Mouse (Mus musculus) stomach, postnatal 0 days (tissue): ENCODE measurements around the gene Igfbp2. TPM values are rescaled to one million over a fixed set of nuclear protein-coding genes. Genes with fewer than 3 reads are reported as not detected.

Source experiments
- ATAC-seq: fragments of 200-750 bp; cut with Nextera tagmentation; 2 replicates; pipeline ENCODE4 v1.8.0; 2017; ENCODE audit not compliant: low FRiP score, low TSS enrichment
- DNase-seq: peaks from one replicate; pipeline ENCODE4 v3.0.0-alpha.2; 2016; ENCODE audit warnings: low spot score
- H3K27ac ChIP-seq: fragments of 300-500 bp; sonication (generic); replicated peaks from 2 replicates; pipeline ENCODE4 v1.5.1; 2014; ENCODE audit warnings: mild to moderate bottlenecking, control low read depth
- H3K27me3 ChIP-seq: fragments of 300-500 bp; sonication (generic); 2 replicates; pipeline ENCODE4 v1.6.1; 2014; ENCODE audit warnings: low read length; ENCODE audit not compliant: control insufficient read depth, insufficient read depth
- H3K36me3 ChIP-seq: fragments of 300-500 bp; sonication (generic); 2 replicates; pipeline ENCODE4 v1.6.1; 2014; ENCODE audit warnings: low read length, mixed read lengths; ENCODE audit not compliant: control insufficient read depth, insufficient read depth
- H3K4me1 ChIP-seq: fragments of 300-500 bp; sonication (generic); replicated peaks from 2 replicates; pipeline ENCODE4 v1.6.1; 2014; ENCODE audit warnings: antibody characterized with exemption; ENCODE audit not compliant: control insufficient read depth, insufficient read depth
- H3K4me2 ChIP-seq: fragments of 300-500 bp; sonication (generic); replicated peaks from 2 replicates; pipeline ENCODE4 v1.6.1; 2014; ENCODE audit warnings: low read depth, mild to moderate bottlenecking, control low read depth, moderate library complexity
- H3K4me3 ChIP-seq: fragments of 300-500 bp; sonication (generic); 2 replicates; pipeline ENCODE4 v1.5.1; 2014; ENCODE audit warnings: low read depth, low read length, control low read depth
- H3K9ac ChIP-seq: fragments of 300-500 bp; sonication (generic); 2 replicates; pipeline ENCODE4 v1.6.1; 2014; ENCODE audit warnings: mild to moderate bottlenecking, low read length, control low read depth, mixed read lengths
- H3K9me3 ChIP-seq: fragments of 300-500 bp; sonication (generic); 2 replicates; pipeline ENCODE4 v1.6.1; 2016; ENCODE audit warnings: low read length; ENCODE audit not compliant: control insufficient read depth
- CTCF ChIP-seq: IDR thresholded peaks from 2 replicates; pipeline ENCODE4 v1.5.1; 2016; ENCODE audit warnings: antibody characterized with exemption, low read depth, mild to moderate bottlenecking, moderate library complexity
- EP300 ChIP-seq: optimal IDR thresholded peaks from 2 replicates; pipeline ENCODE3; 2016; ENCODE audit warnings: antibody characterized with exemption
- whole genome bisulfite sequencing: fragments of 180-500 bp; shearing (Covaris S2); extraction: QIAGEN DNeasy Blood & Tissue Kit; methylation state at CpG from one replicate; pipeline ENCODE4 v1.1.7; 2014; 5-methylcytosine and 5-hydroxymethylcytosine counted together
- polyA plus RNA-seq: library from polyadenylated mRNA; unstranded; fragments of >200 nt; fragmentation: Nextera tagmentation; extraction: Ambion mirVana; gene quantifications from 2 replicates; pipeline ENCODE4 v1.2.1, GENCODE M21; 2015

Igfbp2 gene
- polyA plus RNA-seq, 1 experiment from 2014 or later: 499 TPM

DNA sequence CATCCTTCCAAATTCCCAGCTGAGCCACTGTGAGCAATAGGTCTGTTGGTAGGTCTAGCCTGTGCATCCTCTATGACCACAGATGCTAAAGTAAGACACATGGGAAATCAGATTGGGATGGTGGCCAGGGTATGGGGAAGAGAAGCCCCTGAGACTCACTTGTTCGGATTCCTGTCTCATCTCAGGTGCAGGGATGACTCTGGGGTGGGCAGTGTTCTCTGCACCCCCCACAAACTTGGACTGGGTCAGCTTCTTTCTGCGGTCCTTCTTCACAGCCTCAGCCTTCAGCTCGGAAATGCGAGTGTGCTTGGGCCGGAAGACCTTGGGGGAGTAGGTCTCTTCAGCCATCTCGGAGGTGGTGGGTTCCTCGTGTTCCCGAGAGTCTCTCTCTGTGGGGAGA is 39.4 kb downstream of the Igfbp2 start:
- no peaks in the 10 kb centered on the region for H3K27me3 ChIP-seq
- H3K9ac ChIP-seq: no peak overlapping the region
- WGBS: 96% methylated on average over 8 of the region's 8 CpGs
- no peak overlapping the region for H3K4me2 ChIP-seq
- H3K9me3 ChIP-seq: no peaks in the 10 kb centered on the region
- DNase-seq (no peak), ATAC-seq (no peak)
- H3K27ac ChIP-seq: no peak overlapping the region
- no peak for TF ChIP-seq CTCF
- no peak for TF ChIP-seq EP300
- peaks cover 29% of the 10 kb centered on the region for H3K36me3 ChIP-seq
- H3K4me3 ChIP-seq: no peak overlapping the region
- no peaks in the 10 kb centered on the region; the same call in 1 of the 2 replicates for H3K4me1 ChIP-seq

GRCm38 (mm10) chr1:72864272-72864671 is 40.0 kb downstream of the Igfbp2 start:
- Histone ChIP-seq H3K4me1 (no peaks in the 10 kb centered on the region; the same call in 1 of the 2 replicates), H3K36me3 (peaks cover 24% of the 10 kb centered on the region), H3K27ac (no peak overlapping the region), H3K4me3 (no peak overlapping the region), H3K4me2 (no peak overlapping the region), H3K9ac (no peak overlapping the region), H3K9me3 (no peaks in the 10 kb centered on the region), H3K27me3 (no peaks in the 10 kb centered on the region)
- 80% methylated on average over 3 of the region's 3 CpGs for WGBS
- DNase-seq: no peak
- TF ChIP-seq CTCF (no peak), EP300 (no peak)
- ATAC-seq: no peak

GRCm38 (mm10) chr1:72865900-72866299 is 41.6 kb downstream of the Igfbp2 start:
- H3K9me3 ChIP-seq: no peaks in the 10 kb centered on the region
- peak; percentile 99 for TF ChIP-seq CTCF
- no peak for TF ChIP-seq EP300
- H3K36me3 ChIP-seq: peaks cover 16% of the 10 kb centered on the region; the same call in 1 of the 2 replicates
- 23% methylated on average over 6 of the region's 6 CpGs for WGBS
- no peaks in the 10 kb centered on the region; the same call in 1 of the 2 replicates for H3K4me1 ChIP-seq
- DNase-seq: peak; percentile 86
- ATAC-seq: 0 out of 2 replicates have a peak, but pooled peaks have one; percentile 5
- no peaks in the 10 kb centered on the region for H3K27me3 ChIP-seq
- H3K27ac ChIP-seq: no peak overlapping the region
- no peak overlapping the region for H3K4me3 ChIP-seq
- no peak overlapping the region for H3K4me2 ChIP-seq
- no peak overlapping the region for H3K9ac ChIP-seq

DNA sequence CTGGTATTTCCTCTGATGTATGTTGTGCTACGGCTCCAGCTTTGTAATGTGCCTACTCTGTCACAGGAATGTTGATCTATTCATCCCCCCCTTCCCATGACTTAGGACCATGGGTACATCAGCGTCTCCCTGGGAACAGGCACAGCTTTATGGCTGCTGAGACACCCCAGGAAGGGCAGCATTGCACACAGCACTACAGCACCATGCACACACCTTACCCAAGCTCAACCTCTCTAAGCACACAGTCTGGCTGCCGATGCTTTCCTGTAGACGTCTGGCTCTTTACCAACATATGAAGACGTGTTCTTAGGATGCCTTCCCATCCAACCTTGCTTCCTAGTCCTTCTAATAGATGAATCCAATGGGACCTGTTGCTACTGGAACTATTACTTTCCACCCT is 42.1 kb downstream of the Igfbp2 start:
- 39% methylated on average over 5 of the region's 5 CpGs for WGBS
- DNase-seq: no peak
- Histone ChIP-seq H3K4me3 (no peak overlapping the region), H3K27ac (no peak overlapping the region), H3K36me3 (peaks cover 16% of the 10 kb centered on the region; the same call in 1 of the 2 replicates), H3K9me3 (no peaks in the 10 kb centered on the region), H3K4me1 (no peaks in the 10 kb centered on the region; the same call in 1 of the 2 replicates), H3K4me2 (no peak overlapping the region), H3K9ac (no peak overlapping the region), H3K27me3 (no peaks in the 10 kb centered on the region)
- TF ChIP-seq CTCF (no peak), EP300 (no peak)
- no peak for ATAC-seq

GRCm38 (mm10) chr1:72867346-72867745 is 43.0 kb downstream of the Igfbp2 start:
- no peaks in the 10 kb centered on the region for H3K27me3 ChIP-seq
- H3K4me3 ChIP-seq: no peak overlapping the region
- no peak overlapping the region for H3K9ac ChIP-seq
- peaks cover 12% of the 10 kb centered on the region; the same call in 1 of the 2 replicates for H3K36me3 ChIP-seq
- H3K9me3 ChIP-seq: no peaks in the 10 kb centered on the region
- no peak for TF ChIP-seq EP300
- 38% methylated on average over 1 of the region's 1 CpGs for WGBS
- H3K4me1 ChIP-seq: no peaks in the 10 kb centered on the region; the same call in 1 of the 2 replicates
- H3K4me2 ChIP-seq: no peak overlapping the region
- ATAC-seq (no peak), DNase-seq (no peak)
- no peak overlapping the region for H3K27ac ChIP-seq

DNA sequence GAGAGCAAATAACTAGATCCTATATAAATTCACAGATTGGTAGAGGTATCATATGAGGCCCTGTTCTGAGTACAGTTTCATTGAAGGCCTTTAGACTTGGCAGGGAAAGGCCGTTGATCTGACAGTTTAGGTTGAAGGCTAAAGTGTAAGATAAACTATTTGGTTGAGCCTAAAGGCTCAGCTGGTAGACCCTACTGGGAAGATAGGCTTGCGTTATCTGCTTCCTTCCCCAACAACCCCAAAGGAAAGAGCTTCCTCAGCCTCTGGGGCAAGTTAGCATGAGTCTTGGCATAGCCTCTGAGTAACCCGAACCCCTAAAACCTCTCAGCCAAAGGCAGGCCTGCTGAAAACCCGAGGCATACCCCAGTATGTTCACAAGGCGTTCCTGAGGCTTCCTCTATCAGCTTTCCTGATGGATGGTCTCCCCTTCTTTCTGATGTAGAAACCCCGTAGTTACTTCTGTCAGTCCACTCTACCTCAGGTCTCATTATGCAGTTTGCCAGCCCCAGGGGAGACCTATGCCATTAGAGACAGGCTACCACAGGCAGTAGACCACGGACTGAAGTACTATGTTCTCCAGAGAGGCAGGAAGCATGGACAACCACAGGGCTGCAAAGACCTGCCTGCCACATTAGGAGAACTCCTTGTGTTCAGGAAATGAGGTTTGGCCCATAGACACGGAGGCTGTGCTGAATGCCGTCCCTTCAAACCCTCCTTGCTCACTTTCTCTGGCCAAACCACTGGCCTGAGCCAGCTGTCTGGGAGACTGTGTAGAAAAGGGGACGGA is 44.3 kb downstream of the Igfbp2 start:
- DNase-seq: no peak
- no peaks in the 10 kb centered on the region for H3K27me3 ChIP-seq
- TF ChIP-seq CTCF: no peak
- TF ChIP-seq EP300: no peak
- peaks cover 3% of the 10 kb centered on the region; the same call in 1 of the 2 replicates for H3K36me3 ChIP-seq
- no peak overlapping the region for H3K4me3 ChIP-seq
- no peaks in the 10 kb centered on the region; the same call in 1 of the 2 replicates for H3K4me1 ChIP-seq
- ATAC-seq: no peak
- no peak overlapping the region for H3K9ac ChIP-seq
- no peak overlapping the region for H3K27ac ChIP-seq
- H3K4me2 ChIP-seq: no peak overlapping the region
- no peaks in the 10 kb centered on the region for H3K9me3 ChIP-seq
- 63% methylated on average over 10 of the region's 10 CpGs for WGBS
